Mouse (Mus musculus) cerebellum, adult (tissue): ENCODE data around the gene Il1r1.
"Not testable (repeated sequence)": the region's sequence is repeated elsewhere in the genome, so short reads cannot be mapped to it uniquely, and the experiment has no call there.

ENCODE experiments used
- ATAC-seq: cut with Nextera tagmentation; 2 replicates; pipeline ENCODE4 v1.9.2; 2017; ENCODE audit warnings: mild to moderate bottlenecking, moderate library complexity, mixed read lengths; ENCODE audit not compliant: insufficient number of reproducible peaks, low FRiP score, low TSS enrichment

Il1r1 gene

DNA sequence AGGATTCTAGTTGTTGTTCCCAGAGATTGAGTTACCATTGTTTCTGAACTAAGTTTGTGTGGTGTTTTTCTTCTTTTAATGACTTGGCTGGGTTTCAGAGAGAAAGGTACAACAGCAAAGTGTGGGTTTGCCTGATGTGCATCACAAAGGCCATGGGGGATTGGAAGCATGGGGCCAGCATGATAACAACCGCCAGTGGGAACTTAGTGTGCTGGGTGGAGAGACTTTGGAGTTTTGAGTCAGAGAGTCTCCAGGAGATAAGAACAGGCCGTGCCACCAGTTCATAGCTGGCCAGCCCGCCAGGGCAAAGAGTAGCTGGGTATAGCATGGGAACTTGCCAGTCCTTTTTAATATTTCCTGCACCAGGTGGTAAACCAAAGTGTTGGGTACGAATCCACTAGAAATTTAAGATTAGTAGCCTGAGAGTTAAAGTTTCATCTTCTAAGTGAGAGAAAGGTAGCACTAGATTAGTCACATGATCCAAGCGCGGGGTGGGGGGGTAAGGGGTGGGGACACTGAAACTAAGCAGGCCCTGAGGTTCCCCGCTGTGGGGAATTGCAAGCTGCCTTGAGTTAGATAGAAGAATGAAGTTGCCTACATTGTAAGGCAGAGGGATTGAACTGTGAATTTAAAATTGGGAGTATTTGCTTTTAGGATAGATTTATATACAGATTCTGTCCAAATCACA is 78.4 kb downstream of the Il1r1 start:
- no peak for ATAC-seq

DNA sequence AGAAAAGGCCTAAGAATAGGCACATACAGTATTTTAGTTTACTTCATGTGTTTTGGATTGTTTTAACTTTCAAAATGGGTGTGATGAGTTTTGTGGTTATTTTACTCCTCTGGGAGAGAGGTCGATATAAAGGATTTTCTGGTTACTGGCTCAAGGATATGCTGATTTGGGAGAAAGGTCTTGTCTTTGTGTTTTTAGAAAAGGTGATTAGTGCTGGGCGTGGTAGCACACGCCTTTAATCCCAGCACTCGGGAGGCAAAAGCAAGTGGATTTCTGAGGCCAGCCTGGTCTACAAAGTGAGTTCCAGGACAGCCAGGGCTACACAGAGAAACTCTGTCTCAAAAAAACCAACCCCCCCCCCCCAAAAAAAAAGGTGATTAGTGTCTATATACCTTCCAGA is 79.4 kb downstream of the Il1r1 start:
- not testable (repeated sequence) for ATAC-seq

DNA sequence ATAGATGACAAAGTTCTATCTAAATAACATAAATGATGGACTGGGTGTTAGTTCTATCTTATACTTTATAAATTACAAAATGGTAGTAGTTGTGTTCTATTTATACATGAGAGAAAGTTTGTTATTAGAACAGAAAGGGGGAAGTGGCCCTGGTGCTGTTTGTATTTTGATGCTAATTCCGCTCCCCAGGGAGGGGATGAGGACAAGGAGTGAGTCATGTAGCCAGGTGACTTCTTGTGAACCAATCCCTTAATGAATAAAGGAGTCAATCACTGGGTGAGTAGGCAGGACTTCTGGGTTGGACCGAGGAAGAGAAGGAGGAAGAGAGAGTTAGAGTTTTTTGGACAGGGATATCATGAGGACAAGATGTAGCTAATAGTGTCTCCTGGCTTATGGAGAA is 81.2 kb downstream of the Il1r1 start:
- ATAC-seq = no peak

DNA sequence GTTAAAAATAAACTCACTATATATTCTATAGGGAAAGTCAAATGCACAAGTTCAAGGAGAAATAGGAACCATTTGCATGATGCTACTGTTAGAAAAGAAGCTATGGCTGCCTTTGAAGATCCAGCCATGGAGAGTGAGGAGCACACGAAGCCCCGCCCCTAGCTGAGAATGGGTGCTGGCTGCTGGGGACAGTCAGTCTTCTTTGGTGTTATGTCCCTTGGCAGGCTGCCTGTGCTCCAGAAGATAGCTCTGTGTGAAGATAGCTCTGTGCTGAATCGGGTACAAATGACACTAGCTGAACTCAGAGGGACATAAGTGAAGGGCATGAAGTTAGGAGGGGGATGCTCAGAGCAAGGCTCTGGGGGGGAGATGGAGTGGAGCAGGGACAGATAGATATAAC is 86.2 kb downstream of the Il1r1 start:
- no peak for ATAC-seq

DNA sequence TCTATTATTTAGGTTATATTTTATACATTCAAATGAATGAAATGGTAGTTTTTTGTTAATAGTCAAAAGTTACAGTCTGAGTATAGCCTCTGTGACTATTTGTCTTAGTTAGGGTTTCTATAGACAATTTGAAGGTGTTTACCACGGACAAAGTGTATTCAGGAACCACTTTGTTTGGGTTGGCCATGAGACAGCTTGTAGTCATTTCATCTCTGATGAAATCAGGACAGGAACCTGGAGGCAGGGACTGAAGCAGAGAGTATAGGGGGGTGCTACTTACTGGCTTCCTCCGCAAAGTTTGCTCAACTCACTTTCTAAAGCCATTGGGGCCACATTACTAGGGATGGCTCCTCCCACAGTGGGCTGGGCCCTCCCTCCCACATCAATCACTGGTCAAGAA is 86.7 kb downstream of the Il1r1 start:
- no peak for ATAC-seq

DNA sequence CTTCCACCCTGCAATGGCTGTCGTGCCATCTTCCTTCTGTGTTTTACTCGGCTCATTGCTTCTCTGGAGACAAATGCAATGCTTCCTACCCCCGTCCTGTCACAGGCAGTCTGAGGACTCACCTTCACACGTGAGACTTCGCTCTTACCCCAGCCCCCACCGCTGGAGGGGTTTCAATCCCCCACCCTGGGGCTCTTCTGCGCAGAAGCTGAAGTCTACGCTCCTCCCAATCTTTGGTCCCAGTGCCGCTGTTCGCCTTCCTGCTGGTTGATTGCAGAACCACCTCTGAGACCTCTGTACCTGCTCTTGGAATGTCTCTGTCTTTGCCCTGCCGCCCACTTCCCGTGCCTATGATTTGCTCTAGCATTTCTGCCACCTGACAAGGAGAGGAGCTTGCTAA is 89.1 kb downstream of the Il1r1 start:
- ATAC-seq = no peak

DNA sequence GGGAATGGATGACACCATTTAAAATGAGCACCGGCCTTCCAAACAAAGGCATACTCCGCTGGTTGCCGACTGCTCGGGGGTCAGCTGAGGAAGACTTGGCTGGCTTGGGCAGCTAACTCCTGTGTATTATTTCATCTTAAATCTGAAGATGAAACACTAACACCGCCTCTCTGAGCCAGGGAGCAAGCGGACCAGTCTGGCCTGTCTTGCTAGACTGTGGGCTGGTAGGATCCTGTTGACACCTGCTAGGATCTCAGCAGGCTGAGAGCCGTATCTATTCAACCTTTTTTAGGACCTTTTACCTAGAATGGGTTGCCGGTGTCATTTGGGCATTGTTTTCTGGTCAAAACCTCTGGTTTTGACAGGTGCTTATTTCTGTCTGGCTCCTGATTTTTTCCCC is 92.8 kb downstream of the Il1r1 start:
- no peak for ATAC-seq

DNA sequence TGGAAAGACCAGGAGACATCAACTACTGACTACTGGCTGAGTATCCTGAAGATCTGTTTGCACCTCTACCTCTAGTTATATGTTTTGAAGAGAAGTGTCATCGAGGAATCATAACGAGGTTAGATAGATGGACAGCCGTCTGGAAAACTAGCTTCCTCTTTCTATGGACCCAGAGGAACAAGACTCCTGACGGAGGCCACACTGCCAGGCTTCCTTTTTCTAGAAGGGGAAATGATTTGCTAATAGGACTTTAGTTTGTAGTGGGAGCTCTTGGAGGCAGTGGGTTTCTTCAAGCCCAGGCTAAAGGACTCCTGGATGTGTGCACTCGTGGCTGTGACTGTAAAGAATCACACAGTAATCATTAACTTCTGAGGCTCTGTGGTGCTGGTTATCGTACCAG is 96.9 kb downstream of the Il1r1 start:
- ATAC-seq = no peak

DNA sequence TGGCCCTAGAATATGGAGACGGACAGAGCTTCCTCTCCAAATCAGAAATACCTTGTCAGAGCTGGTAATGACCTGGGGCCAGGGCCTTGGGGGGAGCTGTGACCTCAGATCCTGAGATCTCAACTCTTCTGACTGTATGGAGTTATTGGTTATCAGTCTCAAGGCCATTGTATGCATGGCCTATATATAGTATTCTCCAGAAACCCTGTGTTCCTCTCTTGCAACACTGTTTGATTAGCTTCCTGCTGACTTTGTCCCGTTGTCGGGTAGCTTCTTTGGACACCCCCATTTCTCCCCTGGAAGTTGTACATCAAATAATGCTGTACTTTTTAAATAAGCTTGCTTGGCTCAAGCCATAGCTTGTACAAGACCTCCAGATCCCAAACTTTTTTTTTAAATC is 97.7 kb downstream of the Il1r1 start:
- no peak for ATAC-seq

DNA sequence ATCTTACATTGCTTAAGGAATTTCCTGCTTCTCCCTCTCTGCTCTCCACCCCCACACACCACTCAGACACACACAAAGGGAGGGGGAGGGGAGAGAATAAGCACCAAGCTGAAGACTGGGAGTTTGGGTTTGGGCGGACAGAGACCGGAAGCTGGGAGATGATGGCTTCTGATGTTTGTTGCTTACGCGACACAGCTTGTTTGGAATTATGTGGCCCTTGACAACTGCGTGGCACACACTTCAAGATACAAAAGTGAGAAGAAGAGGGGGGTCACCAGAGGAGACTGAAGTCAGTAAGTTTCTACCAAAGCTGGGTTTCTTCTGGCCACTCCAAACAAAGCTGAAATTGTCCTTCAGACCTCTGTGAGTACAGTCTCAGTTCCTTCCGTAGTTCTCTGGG is 99.6 kb downstream of the Il1r1 start, which contains the start of gene Il1rl2:
Gene Il1rl2, plus strand, starts transcription at position 154 of the 400 bp plus-strand sequence.
- ATAC-seq = no peak

DNA sequence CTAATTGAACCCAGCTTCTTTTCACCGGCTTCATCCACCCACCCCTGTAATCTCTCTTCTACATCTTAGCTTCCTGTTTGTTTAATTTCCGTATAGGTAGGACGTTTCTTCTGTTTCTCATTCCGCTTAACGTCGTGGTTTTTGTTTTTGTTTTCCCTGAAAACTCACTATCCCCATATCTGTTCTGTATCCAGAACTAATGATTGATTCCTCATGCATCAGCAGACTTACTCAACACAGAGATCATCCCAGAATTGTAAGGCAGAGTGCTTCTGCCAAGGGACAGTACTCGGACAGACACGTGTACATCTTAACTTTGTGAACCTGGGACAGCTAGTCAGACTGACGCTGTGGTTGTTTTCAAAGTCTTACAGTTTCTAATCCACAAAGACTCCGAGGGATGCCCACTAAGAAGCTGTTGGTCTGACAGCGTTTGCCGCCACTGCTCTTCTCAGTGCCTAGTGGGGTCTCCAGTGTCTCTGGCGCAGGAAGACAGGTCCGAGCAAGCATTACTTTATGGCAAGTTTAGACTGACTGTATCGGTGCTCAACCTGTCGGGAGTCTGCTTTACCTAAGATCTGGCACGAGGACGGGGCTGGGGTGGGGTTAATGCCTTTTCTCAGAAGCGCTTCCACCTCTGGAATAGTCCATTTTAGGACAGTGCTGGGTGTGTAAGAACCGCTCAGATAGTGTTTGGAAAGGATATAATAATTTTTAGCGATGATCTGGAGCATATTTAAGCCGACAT is 100.2 kb downstream of the Il1r1 start:
- ATAC-seq = no peak

DNA sequence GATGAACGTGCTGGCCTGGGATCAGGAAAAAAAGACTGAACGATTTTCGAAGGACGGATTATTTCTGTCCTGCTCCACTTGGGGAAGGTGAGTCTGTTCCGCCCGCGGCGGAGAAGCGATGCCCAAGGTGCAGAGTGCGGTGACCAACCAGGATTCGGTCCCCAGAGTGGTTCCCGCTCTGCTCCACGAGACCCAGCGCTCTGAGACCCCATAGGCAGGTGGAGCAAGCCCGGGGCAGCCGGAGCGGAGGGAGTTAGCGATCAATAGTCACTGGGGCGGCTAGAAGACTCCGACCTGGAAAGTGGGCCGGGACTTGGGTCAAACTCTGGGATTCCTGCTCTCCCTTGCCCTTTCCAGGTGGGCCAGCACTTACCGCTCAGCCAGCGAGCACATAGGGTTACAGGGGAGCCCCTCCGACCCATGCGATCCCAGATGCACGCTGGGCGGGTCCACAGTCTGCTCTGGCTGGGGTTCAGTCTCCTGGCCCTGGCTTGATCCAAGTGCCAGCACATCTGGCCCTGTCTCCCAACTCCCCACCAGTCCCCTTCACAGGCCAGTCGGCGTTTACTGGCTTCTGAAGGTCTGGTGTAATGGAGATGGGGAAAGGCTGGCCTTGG is 100.9 kb downstream of the Il1r1 start:
- ATAC-seq = no peak

DNA sequence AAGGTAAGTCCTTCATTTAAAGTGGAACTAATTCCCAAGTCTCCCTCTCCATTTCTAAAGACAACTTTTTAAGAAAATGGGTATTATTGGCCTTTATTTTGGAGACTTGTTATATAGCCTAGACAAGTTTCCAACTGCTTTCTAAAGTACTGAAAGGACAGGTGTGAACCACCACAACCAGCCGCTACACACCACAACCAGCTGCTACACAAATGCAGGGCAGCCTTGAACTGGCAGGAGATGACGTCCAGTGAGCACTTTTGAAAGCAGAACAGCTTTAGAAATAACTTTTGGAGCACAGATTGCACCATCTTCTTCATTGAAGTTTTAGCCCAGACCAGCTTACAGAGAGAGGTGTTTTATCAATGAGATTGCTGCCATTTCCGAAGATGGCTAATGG is 102.7 kb downstream of the Il1r1 start:
- no peak for ATAC-seq

DNA sequence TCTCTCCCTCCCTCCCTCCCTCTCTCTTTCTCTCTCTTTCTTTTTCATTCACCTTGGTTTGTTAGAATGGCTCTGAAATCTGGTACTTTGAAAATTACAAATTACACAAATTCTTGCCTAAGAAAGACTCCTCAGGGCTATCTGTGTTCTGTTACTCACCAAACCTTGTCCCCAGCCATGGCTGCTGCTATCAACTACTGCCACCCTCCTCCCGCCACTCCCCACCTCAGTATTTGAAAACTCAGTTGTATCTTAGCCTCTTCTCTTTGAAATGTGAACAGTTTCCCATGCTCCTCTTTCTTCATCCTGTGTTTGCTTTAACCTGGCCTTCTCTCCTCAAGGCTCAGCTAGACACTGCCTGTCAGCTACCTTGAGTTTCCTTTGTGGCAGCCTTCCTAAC is 104.6 kb downstream of the Il1r1 start:
- no peak for ATAC-seq

DNA sequence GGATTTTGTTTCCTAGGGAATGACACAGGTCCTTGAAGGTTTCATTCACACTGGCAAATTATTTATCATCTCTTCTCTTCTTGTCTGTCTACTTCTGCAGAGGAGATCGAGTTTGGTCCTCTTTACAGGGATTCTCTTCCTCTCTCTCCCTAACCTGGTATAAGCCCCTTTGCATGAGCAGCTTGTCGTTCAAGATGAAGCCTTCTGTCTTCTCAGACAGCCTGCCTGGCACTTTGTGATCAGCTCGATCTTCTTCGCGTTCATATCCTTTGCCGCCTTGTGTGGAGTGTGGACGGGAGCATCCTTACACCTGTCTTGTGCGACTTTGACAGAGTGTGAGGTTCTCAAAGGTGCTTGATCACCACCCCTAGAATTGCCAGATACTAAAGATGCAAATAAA is 105.3 kb downstream of the Il1r1 start:
- no peak for ATAC-seq

DNA sequence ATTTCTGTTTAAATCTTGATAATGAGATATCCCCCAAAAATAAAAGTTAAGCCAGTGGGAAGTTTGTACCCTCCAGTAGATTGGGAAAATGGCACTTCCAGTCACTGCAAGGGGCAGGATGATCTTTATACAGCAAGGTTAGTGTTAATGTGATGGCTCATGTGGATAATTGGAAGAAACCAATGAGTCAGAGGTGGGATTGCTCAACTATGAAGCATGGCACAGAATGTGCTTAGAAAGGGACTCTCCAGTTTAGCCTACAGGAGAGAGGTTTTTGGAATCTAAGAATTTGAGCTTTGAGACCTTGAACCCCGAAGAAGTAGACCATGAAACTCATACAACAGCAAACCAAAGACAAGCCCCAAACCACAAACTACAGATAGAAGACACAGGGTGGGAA is 114.5 kb downstream of the Il1r1 start:
- no peak for ATAC-seq

DNA sequence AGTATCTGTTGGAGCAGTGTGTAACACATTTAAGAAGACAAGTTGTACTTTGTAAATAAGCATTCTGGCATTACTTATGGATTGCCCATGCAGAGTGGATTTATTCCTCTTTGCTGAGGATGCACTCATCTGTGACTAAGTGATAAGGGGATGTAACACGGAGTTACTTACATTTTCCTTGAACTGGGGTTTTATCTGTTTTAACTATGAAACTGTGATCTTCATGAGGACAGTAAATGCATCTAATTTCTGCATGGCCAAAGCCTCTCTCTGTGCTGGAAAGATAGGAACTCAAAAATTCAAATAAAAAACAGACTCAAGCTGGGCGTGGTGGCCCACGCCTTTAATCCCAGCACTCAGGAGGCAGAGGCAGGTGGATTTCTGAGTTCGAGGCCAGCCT is 115.2 kb downstream of the Il1r1 start:
- ATAC-seq = no peak

DNA sequence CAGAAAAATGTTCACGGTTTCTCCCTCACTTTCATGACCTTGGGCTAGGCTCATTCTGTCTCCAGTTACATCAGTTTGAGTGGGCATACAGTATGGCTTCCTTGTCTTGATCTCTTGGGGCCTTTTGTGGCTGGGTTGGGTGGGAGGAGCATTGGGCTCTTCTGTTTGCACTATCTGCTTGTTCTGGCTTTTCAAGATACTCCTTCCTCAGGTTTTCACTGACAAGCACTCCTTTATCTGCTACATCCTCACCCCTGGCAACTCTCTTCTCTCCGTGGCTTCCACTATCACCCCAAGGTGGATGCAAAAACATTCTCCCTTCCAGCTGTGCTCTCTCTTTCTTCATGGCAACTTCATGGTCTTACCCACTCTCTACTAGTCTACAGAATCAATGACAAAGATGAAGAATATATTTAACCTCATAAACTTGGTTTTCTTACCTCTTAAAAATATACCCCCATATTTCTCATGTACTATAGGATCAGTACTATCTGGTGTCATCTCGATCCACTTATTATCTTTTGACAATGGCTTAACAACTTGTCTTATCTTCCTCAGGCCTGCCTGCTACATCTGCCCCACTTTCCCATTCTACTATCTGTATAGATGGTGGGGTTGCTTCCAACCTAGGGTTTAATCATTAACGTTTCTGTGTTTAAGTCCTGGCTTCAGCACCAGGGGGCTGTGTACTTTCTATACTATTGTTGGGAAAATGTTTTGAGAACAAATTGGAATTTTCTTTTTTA is 127.5 kb downstream of the Il1r1 start:
- no peak for ATAC-seq

DNA sequence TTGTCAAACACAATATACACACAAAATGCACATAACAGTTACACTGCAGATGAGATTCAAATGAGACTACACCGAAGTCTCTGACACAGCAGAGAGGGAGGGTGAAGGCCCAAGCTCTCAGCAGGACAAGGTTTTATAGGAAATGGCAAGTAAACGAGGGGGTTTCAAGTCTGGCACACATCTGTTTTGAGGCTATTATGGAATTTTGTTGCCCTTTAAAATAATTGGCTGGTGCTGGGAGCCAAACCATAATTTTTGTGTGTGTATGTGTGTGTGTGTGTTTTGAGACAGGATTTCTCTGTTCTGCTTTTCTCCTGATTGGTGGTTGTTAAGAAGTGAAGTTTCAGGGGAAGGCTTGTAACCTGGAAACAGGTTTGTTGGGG is 128.0 kb downstream of the Il1r1 start:
- ATAC-seq = no peak

DNA sequence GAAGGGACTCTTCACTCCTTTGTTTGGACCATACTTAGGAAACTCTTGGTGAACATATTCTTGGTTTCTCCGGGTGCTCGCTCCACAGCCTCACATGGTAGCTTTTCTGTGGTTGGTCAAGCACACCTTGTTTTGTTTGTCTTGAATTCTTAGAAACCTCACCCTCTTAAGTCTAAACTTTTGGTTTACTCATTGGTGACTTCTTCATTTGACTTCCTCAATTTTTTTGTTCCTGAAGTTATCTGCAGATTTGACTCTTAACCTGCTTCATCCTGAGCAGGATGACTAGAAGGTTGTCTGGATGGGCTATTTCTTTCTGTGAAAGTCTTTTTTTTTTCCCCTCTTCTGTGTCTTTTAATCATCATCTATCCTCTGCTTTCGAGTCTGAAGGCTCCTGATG is 129.8 kb downstream of the Il1r1 start:
- no peak for ATAC-seq

DNA sequence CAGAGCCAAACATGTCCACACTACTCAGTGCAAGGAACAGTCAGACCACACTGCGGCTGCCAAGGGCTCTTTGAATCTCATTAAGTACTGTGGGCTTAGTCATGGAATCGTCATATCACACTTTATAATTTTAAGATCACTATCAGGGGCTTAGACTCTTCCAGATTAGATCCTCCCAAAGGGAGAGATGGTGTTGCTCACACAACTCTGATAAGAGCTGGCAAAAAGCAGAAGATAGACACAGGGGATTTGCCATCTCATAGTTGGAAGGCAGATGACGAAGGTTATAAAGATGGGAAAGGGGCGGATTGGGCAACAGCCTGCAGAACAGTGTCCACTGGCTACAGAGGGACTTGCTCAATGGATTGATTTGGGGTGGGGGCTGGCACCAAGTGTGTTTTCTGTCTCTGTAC is 130.6 kb downstream of the Il1r1 start:
- no peak for ATAC-seq
